Mouse (Mus musculus): ENCODE measurements around the gene Ear1.
"Not testable (repeated sequence)": the region's sequence is repeated elsewhere in the genome, so short reads cannot be mapped to it uniquely, and the experiment has no call there.

GRCm38 (mm10) chr14:43804435-43804834 is 70.9 kb downstream of the Ear1 start:
- peak; percentile 28 for TF ChIP-seq CTCF (IDR thresholded peaks at IDR 0.05; ENCODE audit: low read depth)
- TF ChIP-seq EP300 (IDR thresholded peaks at IDR 0.05; ENCODE audit: low read depth) = not testable (repeated sequence)

All from heart, postnatal 0 days (tissue).